Mouse (Mus musculus): ENCODE measurements around the gene Tmeff1. TPM values are rescaled to one million over a fixed set of nuclear protein-coding genes. Genes with fewer than 3 reads are reported as not detected.
"Not testable (repeated sequence)": the region's sequence is repeated elsewhere in the genome, so short reads cannot be mapped to it uniquely, and the experiment has no call there.

Tmeff1 gene
- total RNA-seq, 2 experiments from 2014 or later = 6.3 to 7.8 TPM

DNA sequence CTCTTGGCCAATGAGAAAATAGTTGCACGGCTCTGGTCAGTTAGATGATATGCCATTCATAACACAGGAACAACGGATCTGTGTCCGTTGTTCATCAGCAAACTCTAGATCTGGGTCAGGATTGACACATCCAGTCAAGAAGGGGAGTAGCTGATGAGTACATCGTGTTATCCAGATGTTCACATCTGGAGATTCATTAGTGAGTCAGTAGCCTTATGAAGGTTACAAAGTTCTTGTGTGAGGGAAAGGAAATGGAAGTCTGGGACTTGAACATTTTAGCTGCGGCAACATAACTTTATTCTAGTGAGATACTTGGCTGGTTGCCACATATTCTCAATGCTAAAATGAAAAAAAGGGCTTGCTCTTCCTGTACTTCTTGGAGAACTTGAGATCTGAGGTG is 87.9 kb downstream of the Tmeff1 start:
- DNase-seq (ENCODE audit: low spot score in 2 of 2) = no peak

DNA sequence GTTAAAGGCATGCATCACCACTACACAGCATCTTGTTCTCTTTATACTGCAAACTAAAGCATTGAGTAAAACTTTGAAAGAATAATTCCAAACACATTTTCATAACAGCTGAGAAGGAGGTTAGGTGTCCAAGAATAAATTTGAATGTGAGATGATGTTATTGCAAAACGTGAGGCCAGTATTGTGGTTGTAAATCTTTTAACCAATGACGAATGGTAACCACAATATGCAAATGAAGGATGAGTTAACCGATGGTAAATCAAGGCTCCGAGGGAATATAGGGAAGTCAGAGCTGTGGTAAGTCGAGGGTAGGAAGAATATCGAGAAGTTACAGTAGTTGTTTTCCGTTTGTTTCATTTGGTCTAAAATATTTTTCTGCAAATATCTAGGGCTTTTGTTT is 89.4 kb downstream of the Tmeff1 start:
- no peak for DNase-seq (ENCODE audit: low spot score in 2 of 2)

DNA sequence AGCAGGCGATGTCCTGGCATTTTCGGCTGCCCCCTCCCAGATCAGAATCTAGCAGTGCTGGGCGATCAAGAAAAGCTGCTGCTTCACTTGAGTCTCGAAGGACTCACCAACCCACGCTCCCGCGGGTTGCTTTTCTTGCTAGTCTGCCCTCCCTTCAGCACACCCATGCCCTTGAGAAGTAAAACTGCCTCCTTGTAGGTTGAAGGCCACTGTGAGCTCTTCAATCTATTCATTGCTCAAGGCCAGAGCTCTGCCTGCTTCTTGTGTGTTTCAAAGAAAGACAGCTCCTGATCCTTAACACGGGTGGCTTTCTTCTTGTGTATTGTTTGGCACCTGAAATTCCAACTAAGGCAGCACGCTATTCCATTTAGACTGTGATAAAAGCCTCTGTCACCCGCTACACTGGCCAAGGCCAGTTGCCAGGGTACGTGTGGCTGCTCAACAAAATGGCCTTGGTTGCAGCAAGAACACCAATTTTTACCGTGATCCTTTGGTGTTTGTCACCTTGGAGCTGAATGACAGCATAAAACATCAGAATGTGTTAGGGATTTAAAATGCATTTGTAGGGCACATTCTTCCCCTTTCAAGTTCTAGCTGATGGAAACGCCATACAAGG is 91.7 kb downstream of the Tmeff1 start:
- no peak for DNase-seq (ENCODE audit: low spot score in 2 of 2)

DNA sequence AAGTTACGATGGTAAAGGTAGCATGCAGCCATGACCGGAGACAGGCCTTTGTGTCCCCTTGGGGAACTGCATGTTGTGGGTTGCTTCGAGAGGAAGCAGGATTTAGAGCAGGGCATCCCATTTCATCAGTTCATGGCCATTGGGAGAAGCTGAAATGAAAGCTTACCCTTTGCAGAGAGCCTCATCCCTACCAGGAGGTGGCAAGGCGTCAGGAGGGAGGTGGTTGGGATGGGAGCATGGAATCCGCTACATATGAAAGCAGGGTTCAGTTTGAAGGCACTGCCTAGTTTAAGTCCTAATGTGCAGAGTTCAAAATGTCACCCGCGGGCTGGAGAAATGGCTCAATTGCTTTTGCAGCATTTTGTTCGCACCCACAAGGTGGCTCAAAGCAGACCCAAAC is 92.3 kb downstream of the Tmeff1 start:
- DNase-seq (ENCODE audit: low spot score in 2 of 2) = no peak

DNA sequence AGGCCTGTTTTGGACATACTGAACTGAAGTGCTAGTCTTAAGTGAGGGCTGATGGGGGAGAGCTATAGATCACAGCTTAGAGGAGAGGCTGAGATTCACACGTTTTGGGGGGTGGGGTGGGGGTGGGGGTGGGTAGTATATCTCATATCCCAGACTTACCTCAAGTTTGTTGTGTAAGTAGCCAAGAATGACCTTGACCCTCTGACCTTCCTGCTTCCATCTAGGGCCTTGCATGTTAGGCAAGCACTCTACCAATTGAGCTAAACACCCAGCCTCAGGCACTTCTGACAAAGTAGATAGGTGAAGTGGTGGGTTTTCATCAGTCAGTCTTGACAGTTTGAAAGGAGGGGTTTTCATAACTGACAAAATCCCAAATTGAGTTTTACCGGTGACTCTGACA is 92.8 kb downstream of the Tmeff1 start:
- no peak for DNase-seq (ENCODE audit: low spot score in 2 of 2)

DNA sequence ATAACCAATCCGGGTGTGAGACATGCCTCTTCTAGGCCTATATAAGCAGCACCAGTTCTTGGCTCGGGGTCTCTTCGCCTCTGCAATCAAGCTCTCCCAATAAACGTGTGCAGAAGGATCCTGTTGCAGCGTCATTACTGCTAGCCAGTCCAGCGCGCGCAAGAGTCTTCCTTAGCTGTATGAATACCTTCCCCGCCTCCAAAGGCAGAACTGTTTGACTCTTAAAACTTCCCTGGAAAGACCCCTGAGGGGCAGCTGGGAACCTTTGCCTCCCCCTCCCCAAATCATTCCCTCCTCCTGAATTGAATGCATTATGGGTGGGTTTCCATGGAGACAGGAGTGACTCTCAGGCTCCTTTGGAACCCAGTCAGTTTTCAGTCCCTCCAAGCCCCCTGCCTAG is 93.8 kb downstream of the Tmeff1 start:
- DNase-seq (ENCODE audit: low spot score in 2 of 2) = no peak

DNA sequence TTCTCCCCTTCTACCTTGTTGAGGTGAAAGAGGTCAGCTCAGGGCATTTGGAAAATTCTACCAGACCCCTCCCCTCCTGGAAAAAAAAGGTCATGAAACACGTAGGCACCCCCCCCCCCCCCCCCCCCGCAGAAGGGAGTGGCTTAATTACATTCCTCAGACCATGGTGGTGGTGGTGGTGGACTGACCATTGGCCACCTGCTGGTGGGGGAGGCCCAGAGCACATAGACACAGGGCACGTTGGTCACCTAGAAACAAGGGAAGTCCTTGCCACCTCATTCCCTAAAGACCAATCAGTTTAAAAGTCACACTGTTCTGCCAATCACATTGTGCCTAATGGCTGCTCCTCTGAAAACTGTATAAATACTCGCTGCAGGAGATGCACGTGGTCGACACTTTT is 94.8 kb downstream of the Tmeff1 start:
- not testable (repeated sequence) for DNase-seq (ENCODE audit: low spot score in 2 of 2)

DNA sequence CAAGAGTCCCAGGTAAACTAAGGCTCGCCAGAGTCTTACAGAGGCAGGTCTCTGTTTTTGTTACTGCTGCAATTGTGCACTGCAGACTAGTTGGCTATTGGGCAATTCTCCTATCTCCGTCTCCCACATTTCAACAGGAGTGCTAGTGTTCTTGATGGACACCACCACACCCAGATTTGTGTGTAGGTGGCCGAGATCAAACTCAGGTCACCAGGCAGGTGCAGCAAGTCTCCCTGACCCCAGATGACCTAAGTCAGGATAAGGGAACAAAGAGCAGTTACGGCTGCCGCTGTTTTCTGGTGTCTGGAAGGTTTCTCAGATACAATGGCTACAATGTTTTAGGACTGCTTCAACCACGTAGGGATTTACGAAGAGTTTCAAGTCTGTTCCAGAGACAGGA is 95.2 kb downstream of the Tmeff1 start:
- DNase-seq (ENCODE audit: low spot score in 2 of 2) = no peak

DNA sequence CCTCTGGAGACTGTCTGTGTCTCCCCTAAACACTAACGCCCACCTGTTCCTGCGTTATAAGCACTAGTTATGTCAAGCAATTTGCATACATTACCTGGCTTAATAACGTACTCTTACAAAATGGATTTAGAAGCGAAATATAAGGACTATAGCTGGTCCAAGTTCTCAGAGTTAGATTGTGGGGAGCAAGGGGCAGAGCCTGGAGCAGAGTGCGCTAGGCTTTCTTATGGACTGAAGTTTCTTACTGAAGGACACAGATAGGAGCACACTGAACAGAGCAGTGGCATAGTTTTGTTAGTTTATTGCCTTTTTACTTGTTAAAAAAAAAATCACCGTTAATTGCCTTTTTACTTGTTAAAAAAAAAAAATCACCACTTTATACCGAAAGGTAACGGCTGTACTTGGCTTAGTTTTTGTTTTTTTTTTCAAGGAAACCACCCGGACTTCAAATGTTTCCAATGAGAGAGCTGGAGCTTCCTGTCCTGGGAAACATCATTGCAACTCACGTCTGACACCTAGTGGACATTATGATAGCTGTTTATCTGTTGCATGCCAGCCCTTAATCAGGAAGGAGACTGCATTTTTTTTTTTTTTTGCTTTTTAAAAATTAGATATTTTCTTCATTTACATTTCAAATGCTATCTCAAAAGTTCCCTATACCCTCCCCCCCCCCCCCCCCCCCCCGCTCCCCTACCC is 95.8 kb downstream of the Tmeff1 start:
- no peak for DNase-seq (ENCODE audit: low spot score in 2 of 2)

DNA sequence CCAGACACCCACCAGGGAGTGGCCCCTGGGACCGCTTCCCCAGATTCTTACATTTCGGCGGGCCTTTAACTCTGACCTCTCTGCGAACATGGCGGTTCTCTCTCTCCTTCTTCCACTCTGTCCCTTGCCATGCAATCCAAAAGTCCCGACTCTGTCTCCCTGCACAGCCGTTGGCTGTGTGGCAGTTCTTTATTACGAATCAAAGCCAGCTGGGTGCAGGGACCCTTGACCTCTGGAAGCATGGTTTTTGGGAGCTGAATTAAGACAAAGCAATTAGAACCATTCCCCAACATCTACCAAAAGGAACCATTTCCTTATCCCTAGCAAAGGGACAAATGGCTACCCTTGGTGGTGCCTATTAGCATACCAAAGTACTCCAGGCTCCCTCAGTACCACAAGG is 98.2 kb downstream of the Tmeff1 start:
- DNase-seq (ENCODE audit: low spot score in 2 of 2) = no peak

DNA sequence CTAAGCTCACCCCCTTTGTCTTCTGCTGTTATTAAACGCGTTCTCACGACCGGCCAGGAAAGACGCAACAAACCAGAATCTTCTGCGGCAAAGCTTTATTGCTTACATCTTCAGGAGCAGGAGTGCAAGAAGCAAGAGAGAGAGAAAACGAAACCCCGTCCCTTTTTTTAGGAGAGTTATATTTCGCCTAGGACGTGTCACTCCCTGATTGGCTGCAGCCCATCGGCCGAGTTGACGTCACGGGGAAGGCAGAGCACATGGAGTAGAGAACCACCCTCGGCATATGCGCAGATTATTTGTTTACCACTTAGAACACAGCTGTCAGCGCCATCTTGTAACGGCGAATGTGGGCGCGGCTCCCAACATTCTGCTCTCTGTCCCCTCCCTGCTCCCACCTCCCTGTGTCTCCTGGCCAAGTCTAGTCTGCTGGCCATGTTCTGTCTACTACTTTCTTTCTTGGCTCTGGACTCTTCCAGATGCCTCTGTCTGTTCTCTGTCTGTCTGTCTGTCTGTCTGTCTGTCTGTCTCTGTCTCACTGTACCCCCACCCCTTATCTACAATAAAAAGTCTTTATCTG is 98.7 kb downstream of the Tmeff1 start:
- DNase-seq (ENCODE audit: low spot score in 2 of 2) = not testable (repeated sequence)

DNA sequence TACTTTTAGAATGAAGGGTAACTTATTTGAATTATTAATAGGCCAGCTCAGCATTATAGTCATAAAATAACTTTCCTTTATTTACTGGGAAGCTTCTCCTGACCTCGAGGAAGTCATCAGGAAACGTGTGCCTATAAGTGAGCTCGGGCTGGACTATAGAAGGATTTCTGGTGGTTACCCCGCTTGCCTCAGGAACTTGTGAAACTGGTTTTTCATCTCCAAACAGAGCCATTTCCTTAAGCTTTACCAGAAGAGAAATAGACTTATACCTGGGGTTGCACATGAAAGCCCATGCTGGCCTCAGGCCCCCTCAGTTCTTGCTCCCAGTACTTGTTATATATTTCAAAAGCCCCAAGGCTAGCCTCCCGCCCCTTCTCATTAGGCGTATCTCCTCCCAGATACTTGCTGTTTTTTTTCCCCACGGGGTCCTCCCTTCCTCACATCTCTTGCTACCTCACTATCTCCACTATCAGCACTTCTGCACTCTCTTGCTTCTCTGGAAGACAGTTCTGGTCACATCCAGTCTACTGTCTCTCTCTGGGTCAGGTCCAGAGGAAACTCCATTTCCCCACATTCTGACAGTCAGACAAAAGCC is 99.7 kb downstream of the Tmeff1 start:
- DNase-seq (ENCODE audit: low spot score in 2 of 2) = no peak

DNA sequence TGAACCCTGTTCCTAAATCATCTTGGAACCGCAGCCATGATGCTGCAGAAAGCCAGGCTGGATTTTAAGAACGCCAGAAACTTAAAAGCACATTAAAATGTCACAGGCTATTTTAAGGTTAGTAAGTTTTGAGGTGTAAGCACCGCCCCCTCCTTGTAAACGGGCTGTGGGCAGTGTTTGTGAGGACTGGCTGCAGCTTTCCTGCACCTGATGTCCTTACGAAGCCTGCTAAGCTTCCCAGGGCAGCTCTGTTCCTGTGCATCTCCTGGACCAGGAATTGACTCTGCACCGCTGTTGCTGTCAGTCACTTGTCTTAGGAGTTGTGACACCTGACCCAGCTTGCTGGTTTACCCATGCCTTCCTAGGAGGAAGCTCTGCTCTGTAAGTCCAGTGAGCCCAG is 103.2 kb downstream of the Tmeff1 start:
- DNase-seq (ENCODE audit: low spot score in 2 of 2) = no peak

DNA sequence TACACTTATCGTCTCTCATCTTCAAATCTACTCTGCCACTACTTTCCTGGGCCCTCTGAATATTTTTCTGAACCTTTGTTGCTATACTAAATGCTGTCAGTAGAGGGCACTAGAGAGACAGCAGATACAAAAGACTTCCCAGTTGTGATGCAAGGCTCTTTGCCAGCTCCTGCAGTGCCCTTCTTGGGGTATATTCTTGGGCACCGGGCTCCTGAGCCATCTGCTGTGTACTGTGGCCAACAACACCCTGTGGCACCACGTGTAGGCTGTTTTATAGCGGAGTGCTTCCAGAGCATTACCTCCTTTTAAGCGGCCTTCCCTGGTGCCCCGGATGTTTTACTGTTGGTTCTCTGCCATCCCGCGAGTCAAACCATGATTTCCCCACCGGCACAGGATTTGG is 105.7 kb downstream of the Tmeff1 start:
- DNase-seq (ENCODE audit: low spot score in 2 of 2) = peak in 1 of 2 experiments; percentile 32

DNA sequence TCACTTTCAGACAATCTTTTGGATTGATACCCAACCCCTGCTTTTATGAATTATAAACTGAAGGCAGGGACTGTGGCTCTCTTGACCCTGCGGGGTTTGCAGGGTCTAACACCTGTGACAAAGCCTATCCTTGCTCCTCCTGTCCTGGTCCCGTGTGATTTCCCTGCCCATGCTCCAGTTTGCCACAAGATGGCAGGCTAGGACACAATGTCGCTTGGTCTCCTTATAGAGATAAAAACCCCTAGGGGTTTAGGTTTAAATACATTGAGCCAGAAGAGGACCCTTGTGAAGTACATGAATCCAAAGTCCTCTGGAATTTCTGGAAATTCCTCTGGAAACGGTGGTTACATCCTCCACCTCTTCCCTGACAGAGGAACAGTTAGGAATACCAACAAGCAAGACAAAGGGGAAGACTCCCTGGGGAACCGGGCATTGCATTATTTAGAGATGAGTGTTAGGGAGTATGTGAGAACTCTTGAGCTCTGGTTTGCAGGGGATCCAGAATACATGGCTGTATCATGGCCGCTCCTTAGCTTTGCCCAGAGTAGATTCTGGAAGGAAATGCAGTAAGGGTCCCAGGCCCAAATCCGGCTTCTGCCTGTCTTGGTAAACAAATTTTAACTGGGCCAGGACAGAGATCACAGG is 106.9 kb downstream of the Tmeff1 start:
- DNase-seq (ENCODE audit: low spot score in 2 of 2) = peak in 1 of 2 experiments; percentile 19

DNA sequence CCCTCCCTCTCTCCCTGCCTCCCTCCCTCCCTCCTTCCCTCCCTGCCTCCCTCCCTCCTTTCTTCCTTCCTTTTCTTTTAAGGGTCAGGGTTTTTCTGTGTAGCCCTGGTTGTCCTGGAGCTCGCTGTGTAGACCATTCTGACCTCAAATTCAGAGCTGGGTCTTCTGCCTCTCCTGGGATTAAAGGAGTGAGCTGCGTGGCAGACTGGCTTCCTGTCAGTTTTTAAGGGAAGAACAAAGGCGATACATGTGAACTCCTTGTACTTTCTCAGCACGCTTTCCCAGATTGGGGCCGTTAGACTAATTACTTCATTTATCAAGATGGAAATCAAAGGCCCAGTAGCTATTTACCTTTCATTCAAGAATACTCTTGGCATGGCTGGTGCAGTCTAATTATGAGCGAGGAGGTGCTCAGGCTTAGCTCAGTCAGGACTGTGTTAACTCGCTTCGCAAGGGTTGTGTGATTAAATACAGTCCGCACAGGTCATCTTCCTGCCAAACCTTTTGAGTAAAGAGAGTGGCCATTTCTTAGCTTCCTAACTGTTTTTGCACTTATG is 107.8 kb downstream of the Tmeff1 start:
- no peak for DNase-seq (ENCODE audit: low spot score in 2 of 2)

DNA sequence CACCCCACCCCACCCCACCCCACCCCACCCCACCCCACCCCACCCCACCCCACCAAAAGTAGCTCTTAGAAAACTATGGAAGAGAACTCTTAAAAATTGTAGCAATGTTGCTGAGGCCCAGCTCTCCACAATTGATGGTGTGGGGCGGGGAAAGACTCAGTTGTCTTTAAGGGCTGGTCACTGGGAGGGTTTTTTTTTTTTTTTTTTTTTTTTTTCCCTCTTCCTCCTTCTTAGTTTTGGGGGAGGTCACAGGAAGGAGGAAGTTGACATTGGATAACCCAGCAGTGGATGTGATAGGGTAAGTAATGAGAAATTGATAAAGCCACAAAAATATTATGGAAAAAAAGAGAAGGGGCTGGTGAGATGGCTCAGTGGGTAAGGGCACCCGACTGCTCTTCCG is 111.7 kb downstream of the Tmeff1 start:
- no peak for DNase-seq (ENCODE audit: low spot score in 2 of 2)

DNA sequence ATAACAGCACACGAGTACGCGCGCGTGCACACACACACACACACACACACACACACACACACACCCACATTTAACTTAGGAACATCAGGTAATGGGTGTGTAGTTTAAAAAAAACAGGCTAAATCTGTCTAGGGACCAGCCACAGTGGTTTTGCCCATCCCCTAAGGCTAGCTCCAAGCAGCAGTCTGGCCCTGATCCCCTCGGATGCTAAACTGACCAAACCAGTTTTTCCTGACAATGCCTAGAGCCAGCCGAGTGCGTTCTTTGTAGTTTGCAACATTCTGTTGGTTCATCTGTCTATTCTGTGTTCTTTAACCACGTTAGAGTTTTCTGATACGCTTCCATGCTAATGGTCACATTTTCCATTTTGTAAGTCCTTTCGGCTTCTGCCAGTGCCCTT is 112.3 kb downstream of the Tmeff1 start:
- no peak for DNase-seq (ENCODE audit: low spot score in 2 of 2)

All from gastrocnemius, postnatal 4 days (tissue).